Mouse (Mus musculus): ENCODE measurements at regions not wholly inside any gene's neighbourhood (a gene's known extent, or its start where the extent isn't known, plus 50 kb on each side); places are given as distances from the start of the nearest gene placed in this dataset.

DNA sequence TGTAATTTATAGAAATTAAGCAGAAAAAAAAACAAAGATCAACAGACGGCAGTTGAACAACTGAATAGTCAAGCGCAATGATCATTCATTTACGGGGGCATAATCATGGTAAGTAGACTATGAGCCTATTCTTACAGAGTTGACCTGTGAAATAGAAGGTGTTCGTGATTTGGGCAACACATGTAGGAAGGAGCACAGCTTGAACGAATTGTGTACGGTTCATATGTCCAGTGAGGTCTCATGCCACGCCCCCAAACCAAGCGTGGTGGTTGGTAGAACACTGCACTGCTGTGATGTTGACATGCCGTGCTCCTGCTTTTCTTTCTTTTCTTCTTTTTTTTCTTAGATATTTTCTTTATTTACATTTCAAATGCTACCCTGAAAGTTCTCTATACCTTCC, 563.1 kb downstream of the Etv1 start:
- TF ChIP-seq POLR2A (IDR thresholded peaks at IDR 0.05; ENCODE audit: borderline replicate concordance, insufficient read depth, low read length) = no peak
- TF ChIP-seq CTCF (IDR thresholded peaks at IDR 0.05; ENCODE audit: borderline replicate concordance, insufficient read depth, low read depth, low read length) = no peak
